ENCODE assay signal across 27 mouse cellular contexts in genomic region chr12:92723022-92723421, GRCm38 (mm10).
DNase-seq lines count a peak whose midpoint lies in the region; ATAC-seq and TF ChIP-seq lines count a peak whose summit lies in the region.
"Had no signal": no experiment of that assay in that cellular context is flagged by ENCODE, and none has a peak within 500 bp of the region (broad histone marks: within the 10 kb centered on the region; RNA-seq: fewer than 3 reads in every experiment).

No protein-coding gene starts in this region.

- no peak overlapping the region for H3K4me3 ChIP-seq in left cerebral cortex, adult 2 months
- H3K4me3 ChIP-seq: embryonic facial prominence, embryonic 13.5 days; embryonic facial prominence, embryonic 15.5 days; erythroblast, embryonic 14.5 days; forebrain, embryonic 10.5 days; forebrain, embryonic 12.5 days had no signal

- intact Hi-C loops in left cerebral cortex, postnatal 25 days (cut with DNase I): no loop called here
- intact Hi-C loops in left cerebral cortex, adult 2 months (cut with DNase I): no loop called here

- peak; percentile 76 for ATAC-seq in frontal cortex, adult (ENCODE audit: low TSS enrichment)
- ATAC-seq: CD4-positive, CD25-positive, alpha-beta regulatory T cell, adult 4 months; forebrain, embryonic 14.5 days; forebrain, embryonic 16.5 days; Patski had no signal

- H3K27ac ChIP-seq in left cerebral cortex, adult 2 months: no peak overlapping the region
- H3K27ac ChIP-seq: embryonic facial prominence, embryonic 13.5 days; embryonic facial prominence, embryonic 15.5 days; forebrain, embryonic 10.5 days; forebrain, embryonic 12.5 days had no signal

- DNase-seq in frontal cortex, postnatal 25 days (ENCODE audit: low spot score in 2 of 2): no peak
- DNase-seq in left cerebral cortex, postnatal 25 days (ENCODE audit: low spot score in 2 of 2): peak; percentile 10 to 65
- no peak for DNase-seq in left cerebral cortex, adult 2 months (ENCODE audit: extremely low spot score in 1 of 2, low spot score in 2 of 2)
- peak; percentile 8 to 28 for DNase-seq in right cerebral cortex, adult 2 months (ENCODE audit: low spot score in 2 of 2)
- DNase-seq in right cerebral cortex, postnatal 14 days: no peak
- DNase-seq in T-cell, adult 2 months (ENCODE audit: low spot score): no peak
- DNase-seq: adrenal gland, adult 2 months; adrenal gland, postnatal 10 days; adrenal gland, postnatal 25 days; B cell, adult 2 months; cerebellum, adult 11 months; cerebellum, adult 18-20 months; cerebellum, adult 8-10 months; cerebellum, adult 9-11 months; cerebellum, postnatal 14 days; cerebellum, postnatal 36 days; embryo, embryonic 11 days had no signal

- TF ChIP-seq CTCF in left cerebral cortex, adult 2 months (IDR thresholded peaks at IDR 0.05): no peak

Comparison
In these comparisons a context has a peak if more than half of its experiments do, and no peak if none do; other contexts are left out.
1. DNase-seq: peak in left cerebral cortex, postnatal 25 days (2 of 2) and right cerebral cortex, adult 2 months (2 of 2); none in frontal cortex, postnatal 25 days (0 of 2), left cerebral cortex, adult 2 months (0 of 2), right cerebral cortex, postnatal 14 days (single experiment) and T-cell, adult 2 months (single experiment).